Mouse (Mus musculus) olfactory bulb, adult 2 months (tissue): ENCODE data around the gene Krtap6-1. TPM values are rescaled to one million over a fixed set of nuclear protein-coding genes. Genes with fewer than 3 reads are reported as not detected.
"Not testable (repeated sequence)": the region's sequence is repeated elsewhere in the genome, so short reads cannot be mapped to it uniquely, and the experiment has no call there.

Source experiments
- H3K27ac ChIP-seq: fragments of 200-500 bp; 2 replicates; pipeline ENCODE4 v1.5.1; 2012; ENCODE audit warnings: low read depth, low read length; ENCODE audit not compliant: insufficient read depth
- H3K4me1 ChIP-seq: fragments of 200-500 bp; 2 replicates; pipeline ENCODE4 v1.6.1; 2012; ENCODE audit warnings: low read length; ENCODE audit not compliant: control insufficient read depth, insufficient read depth
- H3K4me3 ChIP-seq: fragments of 200-500 bp; 2 replicates; pipeline ENCODE4 v1.5.1; 2012; ENCODE audit warnings: mild to moderate bottlenecking, low read depth, low read length, moderate library complexity; ENCODE audit not compliant: insufficient read depth
- CTCF ChIP-seq: fragments of 200-500 bp; IDR thresholded peaks from 2 replicates; pipeline ENCODE4 v1.5.1; 2012; ENCODE audit warnings: low read depth, mild to moderate bottlenecking, low read length, moderate library complexity; ENCODE audit not compliant: insufficient read depth
- POLR2A ChIP-seq: fragments of 200-500 bp; IDR thresholded peaks from 2 replicates; pipeline ENCODE4 v1.6.1; 2012; ENCODE audit warnings: mild to moderate bottlenecking, low read depth, low read length, moderate library complexity; ENCODE audit not compliant: insufficient read depth
- WGBS: fragments of 180-500 bp; shearing (Covaris S2); methylation state at CpG from one replicate; pipeline ENCODE4 v1.1.7; 2018; 5-methylcytosine and 5-hydroxymethylcytosine counted together
- polyA plus RNA-seq: library from polyadenylated mRNA; stranded (reverse); fragments of >200 nt; gene quantifications from 2 replicates; pipeline ENCODE4 v1.2.4, GENCODE M21; 2012; ENCODE audit warnings: low replicate concordance; ENCODE audit not compliant: missing spikeins, insufficient read depth, insufficient read length

Krtap6-1 gene
- polyA plus RNA-seq: not detected in 2 replicates

DNA sequence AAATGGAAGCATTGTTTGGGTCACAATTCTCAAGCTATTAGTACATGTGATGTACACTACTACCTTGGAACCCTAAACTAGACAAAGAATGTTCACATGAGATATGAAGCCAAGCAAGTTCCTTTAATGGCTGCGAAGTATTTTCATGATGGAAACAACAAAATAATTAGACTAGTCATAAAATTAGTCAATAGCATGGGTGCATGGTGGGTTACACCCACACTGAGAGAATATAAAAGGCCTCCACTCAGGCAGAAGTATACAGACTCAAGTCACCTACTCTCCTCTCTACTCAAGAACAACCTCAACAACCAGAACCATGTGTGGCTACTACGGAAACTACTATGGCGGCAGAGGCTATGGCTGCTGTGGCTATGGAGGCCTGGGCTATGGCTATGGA lies at the start of gene Krtap6-1:
Krtap6-1 (plus strand) TSS at position 301 of the 400 bp plus-strand sequence.
- not testable (repeated sequence) for H3K4me3 ChIP-seq, H3K27ac ChIP-seq, H3K4me1 ChIP-seq
- 93% methylated on average over 3 of the region's 3 CpGs for WGBS

GRCm38 (mm10) chr16:89010659-89011058 lies 20.8 kb upstream of the Krtap6-1 start, which contains the start of gene Krtap22-2:
TSS of gene Krtap22-2 (minus strand) at chr16:89010759.
- Histone ChIP-seq H3K27ac (no peak within 1 kb of the TSS), H3K4me3 (no peak within 1 kb of the TSS), H3K4me1 (no peaks in the 10 kb centered on the region)
- WGBS: 82% methylated on average over 5 of the region's 5 CpGs
- TF ChIP-seq CTCF: no peak
- no peak for TF ChIP-seq POLR2A

DNA sequence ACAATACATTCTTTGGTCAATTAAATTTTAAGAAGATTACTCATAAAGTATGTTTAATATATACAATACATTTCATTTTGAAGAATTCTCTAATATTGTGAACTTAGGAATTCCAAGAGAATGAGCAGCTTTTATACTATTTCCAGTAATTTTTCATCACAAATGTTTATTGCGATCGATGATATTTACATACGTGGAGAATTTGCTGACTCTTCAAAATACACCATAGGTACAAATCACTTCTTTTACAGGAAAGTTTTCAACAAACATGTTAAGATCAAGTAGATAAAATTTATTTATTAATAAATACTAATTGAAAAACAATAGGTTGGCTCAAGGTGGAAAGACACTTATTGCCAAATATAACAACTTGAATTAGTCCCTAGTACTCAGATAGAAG lies 17.5 kb upstream of the Krtap6-1 start:
- Histone ChIP-seq H3K4me1 (no peaks in the 10 kb centered on the region), H3K27ac (no peak overlapping the region), H3K4me3 (no peak overlapping the region)
- 97% methylated on average over 3 of the region's 3 CpGs for WGBS
- no peak for TF ChIP-seq CTCF

- H3K4me3 ChIP-seq, H3K4me1 ChIP-seq, H3K27ac ChIP-seq: not testable (repeated sequence)
- 89% methylated on average over 3 of the region's 3 CpGs for WGBS
These were observed 16.5 kb upstream of the Krtap6-1 start, which contains the start of gene Gm10229 for GRCm38 (mm10) chr16:89014984-89015383. TSS of gene Gm10229 (plus strand) at chr16:89015284.

GRCm38 (mm10) chr16:89041372-89041771 lies 9.9 kb downstream of the Krtap6-1 start, which contains the start of gene Gm10228:
TSS of gene Gm10228 (minus strand) at chr16:89041472.
- WGBS: 90% methylated on average over 2 of the region's 4 CpGs

GRCm38 (mm10) chr16:89047783-89048182 lies 16.3 kb downstream of the Krtap6-1 start, which contains the start of gene Krtap6-5:
TSS of gene Krtap6-5 (minus strand) at chr16:89047883.
- Histone ChIP-seq H3K4me3 (no peak within 1 kb of the TSS), H3K27ac (no peak within 1 kb of the TSS), H3K4me1 (no peaks in the 10 kb centered on the region)
- no peak for TF ChIP-seq POLR2A
- TF ChIP-seq CTCF: no peak
- 85% methylated on average over 3 of the region's 3 CpGs for WGBS

More at GRCm38 (mm10) chr16:89041372-89041771, 9.9 kb downstream of the Krtap6-1 start, which contains the start of gene Gm10228:
- not testable (repeated sequence) for H3K4me1 ChIP-seq, H3K4me3 ChIP-seq, H3K27ac ChIP-seq

DNA sequence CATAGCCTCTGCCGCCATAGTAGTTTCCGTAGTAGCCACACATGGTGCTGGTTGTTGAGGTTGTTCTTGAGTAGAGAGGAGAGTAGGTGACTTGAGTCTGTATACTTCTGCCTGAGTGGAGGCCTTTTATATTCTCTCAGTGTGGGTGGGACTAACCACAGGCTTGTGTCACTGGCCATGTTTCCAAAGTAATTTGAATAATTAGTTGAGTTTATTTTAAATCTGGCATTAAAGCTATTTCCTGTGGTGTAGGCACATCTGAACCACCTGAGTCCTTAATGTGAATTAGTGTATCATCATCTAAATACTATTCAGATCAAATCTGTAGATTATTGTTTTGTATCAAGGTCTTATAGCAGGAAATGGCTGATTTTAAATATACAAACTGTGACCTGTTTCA lies 32.4 kb downstream of the Krtap6-1 start, which contains the start of gene 1110025L11Rik:
1110025L11Rik (minus strand) TSS at position 101 of the 400 bp plus-strand sequence.
- H3K4me3 ChIP-seq, H3K4me1 ChIP-seq, H3K27ac ChIP-seq: not testable (repeated sequence)
- no CpG with 5 or more reads among the region's 2 CpGs for WGBS

DNA sequence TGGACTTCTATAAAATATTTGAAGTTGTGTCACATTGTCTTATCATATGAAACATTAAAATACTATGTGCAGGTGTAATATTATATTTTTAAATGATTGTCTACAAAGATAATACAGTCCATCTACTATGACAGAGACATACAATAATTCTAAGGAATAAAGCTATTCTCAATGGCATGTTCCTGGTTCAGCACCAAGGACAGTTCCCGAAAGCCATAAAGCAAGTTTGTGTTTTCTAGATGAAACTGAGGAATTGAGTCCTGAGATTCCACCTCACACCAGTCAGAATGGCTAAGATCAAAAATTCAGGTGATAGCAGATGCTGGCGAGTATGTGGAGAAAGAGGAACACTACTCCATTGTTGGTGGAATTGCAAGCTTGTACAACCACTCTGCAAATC lies 39.5 kb downstream of the Krtap6-1 start:
- 91% methylated on average over 2 of the region's 2 CpGs for WGBS
- not testable (repeated sequence) for H3K27ac ChIP-seq, H3K4me1 ChIP-seq, H3K4me3 ChIP-seq

Other genes starting within 250 kb of the Krtap6-1 start
- not detected in 2 replicates for gene Gm20741, start 219.5 kb upstream of the Krtap6-1 start, polyA plus RNA-seq
- not detected in 2 replicates for gene Krtap15, start 211.5 kb upstream of the Krtap6-1 start, polyA plus RNA-seq
- not detected in 2 replicates for gene Krtap14, start 205.6 kb upstream of the Krtap6-1 start, polyA plus RNA-seq
- gene Krtap19-1, start 162.3 kb upstream of the Krtap6-1 start, polyA plus RNA-seq: not detected in 2 replicates
- gene Krtap19-2, start 157.4 kb upstream of the Krtap6-1 start, polyA plus RNA-seq: not detected in 2 replicates
- not detected in 2 replicates for gene Krtap19-3, start 153.7 kb upstream of the Krtap6-1 start, polyA plus RNA-seq
- gene Krtap19-4, start 146.6 kb upstream of the Krtap6-1 start, polyA plus RNA-seq: not detected in 2 replicates
- not detected in 2 replicates for gene Krtap19-5, start 135.2 kb upstream of the Krtap6-1 start, polyA plus RNA-seq
- not detected in 2 replicates for gene Krtap19-9b, start 99.4 kb upstream of the Krtap6-1 start, polyA plus RNA-seq
- gene Krtap16-3, start 68.8 kb upstream of the Krtap6-1 start, polyA plus RNA-seq: not detected in 2 replicates
- gene Krtap22-2, start 20.9 kb upstream of the Krtap6-1 start, polyA plus RNA-seq: not detected in 2 replicates
- not detected in 2 replicates for gene Gm10229, start 16.4 kb upstream of the Krtap6-1 start, polyA plus RNA-seq
- not detected in 2 replicates for gene Gm10228, start 9.8 kb downstream of the Krtap6-1 start, polyA plus RNA-seq
- not detected in 2 replicates for gene Krtap6-5, start 16.2 kb downstream of the Krtap6-1 start, polyA plus RNA-seq
- not detected in 2 replicates for gene 1110025L11Rik, start 32.3 kb downstream of the Krtap6-1 start, polyA plus RNA-seq
- gene Krtap6-3, start 52.3 kb downstream of the Krtap6-1 start, polyA plus RNA-seq: not detected in 2 replicates
- gene Gm6358, start 109.2 kb downstream of the Krtap6-1 start, polyA plus RNA-seq: not detected in 2 replicates
- gene Gm10061, start 119.4 kb downstream of the Krtap6-1 start, polyA plus RNA-seq: not detected in 2 replicates
- gene Gm9789, start 126.3 kb downstream of the Krtap6-1 start, polyA plus RNA-seq: not detected in 2 replicates
- gene Gm7735, start 137.8 kb downstream of the Krtap6-1 start, polyA plus RNA-seq: not detected in 2 replicates
- gene 1110057P08Rik, start 143.0 kb downstream of the Krtap6-1 start, polyA plus RNA-seq: not detected in 2 replicates
- not detected in 2 replicates for gene Krtap20-2, start 174.2 kb downstream of the Krtap6-1 start, polyA plus RNA-seq